8 mouse cellular contexts compared by ENCODE assay signal in the genomic region with DNA sequence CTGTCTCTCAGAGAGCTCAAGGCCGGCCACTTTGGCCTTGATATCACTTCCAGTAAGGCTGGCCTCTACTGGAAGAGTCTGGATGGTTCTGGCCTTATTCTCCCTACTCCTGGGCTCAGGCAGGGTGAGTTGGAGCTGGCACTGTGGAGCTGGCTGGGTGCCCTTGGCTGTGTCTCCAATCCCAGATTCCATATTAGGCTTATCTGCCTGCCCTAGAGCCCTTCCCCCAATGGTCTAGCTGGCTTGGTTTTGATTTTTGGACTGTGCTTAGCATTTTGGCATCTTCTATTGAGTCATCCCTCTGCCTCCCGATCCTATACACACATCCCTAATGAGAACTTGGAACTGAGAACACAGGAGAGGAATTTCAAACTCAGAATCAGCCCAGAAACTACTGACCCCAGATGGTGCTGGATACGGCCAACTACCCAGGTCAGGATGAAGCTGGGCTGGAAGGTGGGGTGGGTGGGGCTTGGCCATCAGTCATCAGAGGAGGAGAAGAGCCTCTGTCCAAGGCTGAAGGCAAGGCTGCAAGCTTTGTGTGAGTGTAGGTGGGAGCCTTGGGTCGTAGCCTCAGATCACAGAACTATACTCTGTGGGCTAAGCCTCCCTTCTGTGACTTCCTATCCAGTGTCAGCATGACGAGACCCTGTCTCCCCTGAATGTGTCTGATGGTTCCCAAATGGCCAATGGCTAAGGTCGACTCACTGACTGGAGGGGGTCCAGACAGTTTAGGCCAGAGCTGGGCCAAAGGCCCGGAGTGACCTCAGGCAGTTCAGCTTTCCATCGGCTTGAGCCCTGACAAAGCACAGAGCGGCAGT.
DNase-seq lines count a peak whose midpoint lies in the region; ATAC-seq and TF ChIP-seq lines count a peak whose summit lies in the region.

No protein-coding gene starts in this region.

- no peaks in the 10 kb centered on the region for H3K9me3 ChIP-seq in liver, embryonic 12.5 days (replicated peaks)
- no peaks in the 10 kb centered on the region for H3K9me3 ChIP-seq in heart, embryonic 14.5 days (ENCODE audit: control insufficient read depth, low read length)
- no peaks in the 10 kb centered on the region for H3K9me3 ChIP-seq in stomach, embryonic 15.5 days

- no peaks in the 10 kb centered on the region for H3K36me3 ChIP-seq in liver, adult 2 months (ENCODE audit: control insufficient read depth, insufficient read depth, low read length)
- no peaks in the 10 kb centered on the region for H3K36me3 ChIP-seq in liver, embryonic 12.5 days
- no peaks in the 10 kb centered on the region for H3K36me3 ChIP-seq in heart, embryonic 14.5 days (ENCODE audit: control insufficient read depth, insufficient read depth, low read length)
- no peaks in the 10 kb centered on the region for H3K36me3 ChIP-seq in stomach, embryonic 15.5 days

- H3K27me3 ChIP-seq in liver, adult 2 months (ENCODE audit: control insufficient read depth, insufficient read depth, low read length), result no peaks in the 10 kb centered on the region
- H3K27me3 ChIP-seq in liver, embryonic 12.5 days (replicated peaks), result no peaks in the 10 kb centered on the region
- H3K27me3 ChIP-seq in cerebellum, adult 2 months (ENCODE audit: control insufficient read depth, insufficient read depth, low read length), result no peaks in the 10 kb centered on the region
- H3K27me3 ChIP-seq in heart, embryonic 14.5 days (ENCODE audit: control insufficient read depth, insufficient read depth, low read length), result no peaks in the 10 kb centered on the region
- no peaks in the 10 kb centered on the region for H3K27me3 ChIP-seq in stomach, embryonic 15.5 days (replicated peaks)

- no peak for TF ChIP-seq CTCF in liver, adult 2 months (IDR thresholded peaks at IDR 0.05; ENCODE audit: low read depth, low read length)
- 0 out of 2 replicates have a peak, but pooled peaks have one; percentile 15 for TF ChIP-seq CTCF in cerebellum, adult 2 months (IDR thresholded peaks at IDR 0.05; ENCODE audit: borderline replicate concordance, insufficient read depth, low read depth, low read length)

- no peak for ATAC-seq in liver, embryonic 12.5 days
- no peak; the same call in 1 of the 2 replicates for ATAC-seq in heart, embryonic 14.5 days (ENCODE audit: insufficient number of reproducible peaks, insufficient read depth, low FRiP score, low read depth)
- ATAC-seq in stomach, embryonic 15.5 days (ENCODE audit: insufficient read depth, low FRiP score, low read depth), result peak; percentile 55; the same call in 1 of the 2 replicates
- no peak for ATAC-seq in granulocyte monocyte progenitor cell, adult 5-6 weeks (replicated peaks; ENCODE audit: poor library complexity, severe bottlenecking)

- no peak overlapping the region for H3K27ac ChIP-seq in liver, adult 2 months (replicated peaks; ENCODE audit: insufficient read depth, low read depth, low read length)
- no peak overlapping the region for H3K27ac ChIP-seq in liver, embryonic 12.5 days
- H3K27ac ChIP-seq in cerebellum, adult 2 months (ENCODE audit: insufficient read depth, low read length), result no peak overlapping the region
- peak overlapping the region; percentile 64 to 75 for H3K27ac ChIP-seq in heart, embryonic 14.5 days (replicated peaks in 1 of 2; ENCODE audit: control insufficient read depth in 1 of 2, insufficient read depth in 1 of 2, low read depth in 2 of 2, low read length in 2 of 2)
- H3K27ac ChIP-seq in stomach, embryonic 15.5 days, result no peak overlapping the region

- no peak overlapping the region for H3K9ac ChIP-seq in liver, adult 2 months (ENCODE audit: low read depth, low read length)
- H3K9ac ChIP-seq in liver, embryonic 12.5 days, result no peak overlapping the region
- no peak overlapping the region for H3K9ac ChIP-seq in heart, embryonic 14.5 days (ENCODE audit: low read length)
- H3K9ac ChIP-seq in stomach, embryonic 15.5 days, result no peak overlapping the region

- H3K4me2 ChIP-seq in liver, embryonic 12.5 days, result no peak overlapping the region
- H3K4me2 ChIP-seq in heart, embryonic 14.5 days (ENCODE audit: low read length), result no peak overlapping the region
- H3K4me2 ChIP-seq in stomach, embryonic 15.5 days, result no peak overlapping the region

- peak; percentile 91 for DNase-seq in liver, adult 2 months (ENCODE audit: extremely low read depth, low read depth, low spot score)
- DNase-seq in cerebellum, adult 2 months, result peak; percentile 88 to 94
- DNase-seq in layer of hippocampus, postnatal 14 days (ENCODE audit: low spot score in 2 of 2), result peak; percentile 40 to 77
- no peak for DNase-seq in B cell, adult 2 months

- H3K4me3 ChIP-seq in liver, adult 2 months (ENCODE audit: insufficient read depth, low read depth, low read length), result no peak overlapping the region
- no peak overlapping the region for H3K4me3 ChIP-seq in liver, embryonic 12.5 days
- no peak overlapping the region for H3K4me3 ChIP-seq in cerebellum, adult 2 months (replicated peaks; ENCODE audit: insufficient read depth, low read depth, low read length)
- no peak overlapping the region for H3K4me3 ChIP-seq in heart, embryonic 14.5 days (ENCODE audit: control insufficient read depth in 1 of 2, insufficient read depth in 1 of 2, low read depth in 1 of 2, low read length in 2 of 2)
- no peak overlapping the region for H3K4me3 ChIP-seq in stomach, embryonic 15.5 days (replicated peaks)

- TF ChIP-seq POLR2A in liver, adult 2 months (IDR thresholded peaks at IDR 0.05; ENCODE audit: extremely low read depth, insufficient read depth, low read length), result no peak
- no peak for TF ChIP-seq POLR2A in cerebellum, adult 2 months (IDR thresholded peaks at IDR 0.05; ENCODE audit: borderline replicate concordance, insufficient read depth, low read length)

- H3K79me2 ChIP-seq in liver, adult 2 months (ENCODE audit: control insufficient read depth, insufficient read depth, low read length), result no peaks in the 10 kb centered on the region

- H3K4me1 ChIP-seq in liver, adult 2 months (ENCODE audit: control insufficient read depth, insufficient read depth, low read length), result peaks cover 19% of the 10 kb centered on the region
- H3K4me1 ChIP-seq in liver, embryonic 12.5 days, result no peaks in the 10 kb centered on the region
- peaks cover 39% of the 10 kb centered on the region for H3K4me1 ChIP-seq in cerebellum, adult 2 months (ENCODE audit: control insufficient read depth, insufficient read depth, low read length)
- H3K4me1 ChIP-seq in heart, embryonic 14.5 days (ENCODE audit: control insufficient read depth in 2 of 2, insufficient read depth in 2 of 2, low read length in 2 of 2), result peaks cover 26 to 28% of the 10 kb centered on the region in 2 experiments
- H3K4me1 ChIP-seq in stomach, embryonic 15.5 days, result 0 out of 2 replicates have a peak, but pooled peaks cover 5% of the 10 kb centered on the region

- 45% methylated on average over 9 of the region's 9 CpGs for WGBS in liver, adult 2 months
- whole genome bisulfite sequencing in liver, embryonic 12.5 days (ENCODE audit: insufficient replicate concordance), result 60% methylated on average over 9 of the region's 9 CpGs
- 32% methylated on average over 9 of the region's 9 CpGs for WGBS in cerebellum, adult 2 months
- WGBS in heart, embryonic 14.5 days, result 67% methylated on average over 9 of the region's 9 CpGs
- WGBS in stomach, embryonic 15.5 days, result 70% methylated on average over 9 of the region's 9 CpGs

Comparison
In these comparisons a context has a peak if more than half of its experiments do, and no peak if none do; other contexts are left out.
1. DNase-seq: peak in liver, adult 2 months (single experiment), cerebellum, adult 2 months (2 of 2) and layer of hippocampus, postnatal 14 days (2 of 2); none in B cell, adult 2 months (0 of 2).
2. H3K27ac ChIP-seq: peak in heart, embryonic 14.5 days (2 of 2); none in liver, adult 2 months (single experiment), liver, embryonic 12.5 days (single experiment), cerebellum, adult 2 months (single experiment) and stomach, embryonic 15.5 days (single experiment).